Mouse (Mus musculus) spleen, postnatal 4 days (tissue): Measurements from ENCODE around the gene Syt12.
A peak's percentile ranks its signal among the peaks of the same experiment; 100 is the strongest.

ENCODE experiments used
- DNase-seq, 2 experiments: peaks; one replicate each; pipeline ENCODE4 v3.0.0; 2022; ENCODE audit warnings: low spot score in 2 of 2

Syt12 gene

DNA sequence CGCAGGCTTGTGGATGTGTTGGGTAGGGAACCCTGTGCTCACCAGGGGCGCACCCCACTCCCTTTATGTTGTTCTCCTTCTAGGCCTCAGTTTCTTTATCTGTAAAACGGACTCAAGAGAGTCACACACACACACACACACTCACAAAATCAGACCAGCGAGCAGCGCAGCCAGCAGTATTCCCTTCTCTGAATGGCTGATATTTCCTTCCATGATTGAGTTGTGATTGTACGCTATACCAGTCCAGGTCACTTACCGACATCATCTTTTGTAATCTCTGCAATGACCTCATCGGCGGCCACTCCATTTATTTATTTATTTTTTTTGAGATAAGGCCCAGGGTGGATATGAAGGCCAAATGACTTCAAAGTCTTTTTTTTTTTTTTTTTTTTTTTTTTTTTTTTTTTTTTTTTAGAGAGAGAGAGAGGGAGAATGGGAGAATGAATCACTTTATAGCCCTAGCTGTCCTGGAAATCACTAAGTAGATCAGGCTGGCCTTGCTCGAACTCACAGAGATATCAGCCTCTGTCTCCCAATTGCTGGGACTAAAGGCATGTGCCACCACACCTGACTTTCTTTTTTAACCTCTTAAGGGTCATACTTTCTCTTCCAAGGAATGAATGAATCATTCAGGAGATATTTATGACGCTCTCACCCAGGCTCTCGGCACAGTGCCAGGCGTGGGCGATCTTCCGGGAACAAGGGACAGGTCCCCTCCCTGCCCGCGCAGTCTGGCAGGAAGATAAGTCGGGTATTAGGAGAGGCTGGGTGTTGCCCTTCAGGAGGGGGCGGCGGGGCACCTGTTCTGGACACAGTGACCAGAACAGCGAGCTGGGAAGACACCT is at the start of gene Syt12:
Syt12 (minus strand) TSS at position 103 of the 845 bp plus-strand sequence.
- DNase-seq, result no peak

DNA sequence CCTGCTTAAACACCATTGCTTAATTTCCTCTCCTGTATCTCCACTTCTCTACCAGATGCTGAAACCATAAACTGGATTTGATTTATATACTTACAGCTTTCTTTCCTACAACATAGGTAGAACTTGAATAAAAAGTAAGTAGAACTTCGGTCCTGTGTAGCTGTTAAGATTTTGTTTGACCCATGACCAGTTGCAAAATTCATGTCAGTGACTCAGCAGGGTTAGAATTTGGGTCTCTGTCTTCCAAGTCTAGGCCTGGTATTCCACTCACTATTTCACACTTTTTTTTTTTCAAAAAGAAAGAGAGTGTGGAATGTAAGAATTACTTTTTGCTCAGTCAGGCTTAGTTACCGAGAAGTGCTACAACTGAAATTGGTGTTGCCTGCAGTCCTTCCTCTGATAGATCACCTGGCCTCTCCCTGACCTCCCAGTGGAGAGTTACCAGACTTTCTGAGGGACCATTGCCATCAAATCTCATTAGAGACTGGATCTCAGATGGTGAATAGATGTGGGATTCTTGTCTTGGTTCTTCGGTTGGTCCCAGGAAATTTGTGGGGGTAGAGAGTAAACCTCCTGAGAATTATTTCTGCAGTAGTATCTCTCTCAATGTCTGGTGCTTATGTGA is 44.3 kb upstream of the Syt12 start:
- no peak for DNase-seq

DNA sequence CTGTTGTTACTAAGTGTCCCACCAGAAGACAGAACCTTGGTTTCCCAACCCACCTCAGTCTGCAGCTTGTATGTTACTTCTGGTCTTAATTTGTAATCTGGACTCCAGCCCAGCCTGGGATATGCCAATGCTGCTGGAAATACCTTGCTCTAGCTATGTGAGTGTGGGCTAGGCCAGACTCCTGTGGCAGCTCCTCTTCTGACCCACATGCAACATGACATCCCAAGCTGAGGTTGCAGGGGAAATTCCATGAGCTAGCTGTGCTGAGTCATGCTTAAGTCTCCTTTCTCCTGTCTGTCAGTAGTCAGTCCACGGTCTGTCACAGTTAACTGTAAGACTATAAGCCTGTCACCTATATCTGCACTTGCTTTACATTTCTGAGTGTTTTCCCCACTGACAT is 40.2 kb upstream of the Syt12 start:
- no peak for DNase-seq

DNA sequence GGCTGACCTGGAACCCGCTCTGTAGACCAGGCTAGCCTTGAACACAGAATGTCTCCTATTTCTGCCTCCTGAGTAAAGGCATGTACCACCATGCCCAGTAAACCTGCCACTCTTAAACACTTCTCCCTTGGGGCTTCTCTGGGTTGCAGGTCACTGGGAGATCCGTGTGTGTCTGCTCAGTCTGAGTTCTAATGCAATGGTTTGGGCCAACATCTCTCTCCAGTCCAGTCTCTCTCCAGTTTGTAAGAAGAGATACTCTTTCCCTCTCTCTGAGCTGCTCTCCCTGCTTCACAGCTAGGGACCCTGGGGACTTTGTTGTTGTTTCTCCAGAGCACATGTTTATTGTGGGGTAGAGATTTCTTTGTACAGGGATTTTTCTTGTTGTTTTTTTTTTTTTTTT is 39.0 kb upstream of the Syt12 start:
- no peak for DNase-seq

DNA sequence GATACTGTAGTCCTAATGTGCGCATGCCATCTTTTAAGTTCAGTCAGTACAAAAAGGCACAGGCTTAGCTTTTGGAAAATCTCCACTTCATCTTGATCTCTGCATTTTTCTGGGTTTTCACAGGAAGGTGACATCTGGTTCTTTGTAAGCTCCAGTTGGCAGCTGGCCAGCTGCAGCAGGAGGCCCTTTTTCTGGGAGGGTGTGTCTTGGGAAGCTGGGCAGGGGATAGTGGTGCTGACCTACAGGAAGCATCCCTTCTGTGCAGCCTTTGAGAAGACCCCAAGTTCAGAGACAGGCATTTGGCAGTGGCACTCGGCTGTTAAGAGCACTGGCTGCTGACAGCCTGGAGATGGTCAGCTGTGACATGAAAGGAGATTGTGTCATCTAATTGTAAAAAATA is 38.5 kb upstream of the Syt12 start:
- DNase-seq, result no peak

DNA sequence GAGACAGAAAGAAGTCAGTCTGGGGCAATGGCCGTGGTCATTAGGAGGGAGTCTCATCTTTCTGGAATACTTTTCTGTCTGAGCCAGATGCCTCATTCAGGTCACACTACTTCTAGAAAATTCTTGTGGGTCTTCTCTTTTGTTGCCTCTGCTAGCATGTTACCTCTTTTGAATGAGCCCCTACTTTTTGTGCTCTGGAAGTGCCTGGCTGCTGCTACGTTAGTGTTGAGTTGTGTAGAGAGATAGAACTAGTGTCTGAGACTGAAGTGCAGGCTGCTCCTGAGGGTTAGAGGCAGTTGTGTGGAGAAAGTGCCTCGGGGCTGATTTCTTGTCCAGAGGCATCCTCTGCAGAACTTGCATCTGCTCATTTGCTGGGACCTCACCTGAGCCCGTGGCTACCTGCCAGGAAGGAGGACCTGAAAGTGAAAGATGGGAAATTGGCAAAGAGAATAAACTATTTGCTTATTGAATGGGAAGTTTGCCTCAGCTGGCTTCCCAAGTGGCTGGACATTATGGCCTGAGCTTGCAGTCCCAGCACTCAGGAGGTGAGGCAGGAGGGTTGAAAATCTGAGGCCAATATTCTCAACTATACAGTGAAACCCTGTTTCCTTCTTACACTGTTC is 36.1 kb upstream of the Syt12 start:
- DNase-seq, result no peak

DNA sequence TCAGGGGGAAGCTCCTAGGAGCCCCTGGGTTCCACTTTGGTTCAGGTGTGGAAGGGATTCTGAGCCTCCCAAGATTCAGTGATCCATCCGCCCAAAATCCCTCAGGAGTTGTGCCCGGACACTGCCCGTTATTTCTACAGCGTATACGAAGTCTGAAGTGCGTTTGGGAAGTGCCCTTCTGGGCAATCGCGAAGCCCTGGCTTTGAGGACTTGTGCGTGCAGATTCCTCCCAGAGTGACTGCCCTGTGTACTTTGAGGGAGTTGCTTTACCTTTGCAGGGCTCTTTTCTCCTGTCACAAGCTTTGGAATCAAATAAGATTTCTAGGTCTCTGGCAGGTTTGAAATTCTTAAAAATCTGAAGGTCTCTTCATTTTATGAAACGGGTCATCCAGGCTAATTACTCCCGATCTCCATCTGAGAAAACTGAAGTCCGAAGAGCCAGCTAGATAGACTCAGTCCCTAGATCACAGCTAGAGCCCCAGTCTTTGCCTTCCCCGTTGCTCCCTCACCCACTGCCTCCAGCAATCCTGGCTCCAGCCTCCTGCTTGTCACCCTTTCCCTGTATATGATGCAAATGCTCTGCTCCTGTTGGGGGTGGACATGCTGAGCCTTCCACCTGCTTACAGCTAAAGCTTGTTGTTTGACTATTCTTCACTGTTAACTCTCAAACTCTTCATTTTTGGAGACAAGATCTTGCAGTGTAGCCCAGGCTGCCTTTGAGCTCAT is 34.0 kb upstream of the Syt12 start:
- DNase-seq, result no peak

DNA sequence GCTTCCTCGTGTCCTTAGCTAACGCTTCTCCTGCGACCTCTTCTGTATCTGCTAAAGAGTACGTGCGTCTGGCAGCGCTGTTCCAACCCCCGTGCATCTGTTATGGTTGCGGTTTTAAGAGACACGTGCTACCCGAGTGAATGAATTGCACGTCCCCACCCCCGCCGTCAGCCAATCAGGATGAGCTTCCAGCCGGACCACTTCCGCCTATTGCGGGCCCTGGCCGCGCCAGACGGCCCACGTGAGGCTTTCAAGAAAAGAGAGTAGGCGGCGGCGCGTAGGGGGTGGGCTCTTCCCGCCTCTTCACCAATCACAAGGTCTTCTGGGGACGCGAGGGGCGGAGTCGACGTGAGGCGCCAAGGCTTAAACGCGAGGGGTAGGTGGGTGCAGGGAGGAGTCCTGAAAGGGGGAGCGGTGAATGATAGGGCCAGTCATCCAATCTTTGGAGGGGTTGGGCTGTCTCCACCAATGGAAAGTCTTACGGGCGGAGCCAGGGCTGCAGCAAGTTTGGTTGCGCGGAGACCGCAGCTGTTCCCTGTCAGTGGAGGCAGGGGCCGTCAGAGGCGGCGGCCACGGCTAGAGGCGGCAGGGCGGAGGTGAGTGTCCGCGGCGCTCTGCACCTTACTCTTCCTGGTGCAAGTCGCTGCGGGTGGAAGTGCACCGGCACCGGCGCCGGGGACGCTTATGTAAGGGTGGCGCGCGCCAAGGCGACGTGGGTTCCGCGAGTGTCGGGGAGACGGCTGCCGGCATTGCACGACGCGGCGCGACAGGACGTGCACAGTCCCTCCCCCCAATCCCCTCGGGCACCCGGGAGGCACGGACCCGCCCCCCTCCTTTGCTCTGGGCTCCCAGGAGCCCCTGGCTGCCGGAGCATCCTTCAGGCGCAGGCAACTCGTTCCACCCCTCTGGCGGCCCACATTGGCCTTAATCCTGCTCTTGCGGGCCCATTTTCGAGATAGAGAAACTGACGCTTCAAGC is 33.0 kb upstream of the Syt12 start, which contains the start of gene Pcx:
Pcx (plus strand) TSS at position 487 of the 978 bp plus-strand sequence.
- DNase-seq, result peak; percentile 97 to 98

DNA sequence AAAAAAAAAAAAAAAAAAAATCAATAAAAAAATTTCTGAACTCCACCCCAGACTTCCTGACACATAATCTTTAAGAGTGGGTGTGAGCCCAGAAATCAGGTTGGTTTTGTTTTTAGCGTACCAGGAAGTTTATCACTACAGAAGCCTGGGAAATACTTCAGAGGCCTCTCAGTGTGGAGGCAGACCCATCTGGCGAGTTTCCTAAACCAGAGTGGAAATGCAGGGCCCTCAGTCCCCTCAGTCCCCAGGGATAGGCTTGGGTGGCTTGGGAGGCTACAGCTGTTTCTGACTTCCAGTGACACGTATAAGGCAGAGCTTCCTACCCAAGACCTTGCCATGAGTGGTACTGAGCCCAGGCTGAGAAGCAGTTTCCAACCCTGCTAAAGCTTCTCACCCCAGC is 30.5 kb upstream of the Syt12 start:
- DNase-seq, result no peak

DNA sequence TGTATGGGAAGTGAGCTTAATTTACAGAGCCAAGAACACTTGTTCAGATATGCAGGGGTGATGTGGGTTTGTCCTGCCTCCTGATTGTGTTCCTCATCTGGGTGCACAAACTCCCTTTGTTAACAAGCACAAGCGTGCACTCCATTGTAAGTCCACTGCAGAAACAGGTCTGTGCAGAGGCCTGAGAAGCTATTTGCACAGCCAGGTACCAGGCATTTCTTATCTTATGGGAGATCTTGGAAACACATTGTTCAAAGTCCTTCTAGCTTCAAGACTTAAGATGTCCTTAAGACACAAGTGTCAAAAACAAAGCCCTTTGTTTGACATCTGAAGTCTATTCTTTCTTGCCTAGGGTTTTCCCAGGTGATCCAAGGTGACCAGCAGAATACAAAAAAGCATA is 27.6 kb upstream of the Syt12 start:
- DNase-seq, result no peak

DNA sequence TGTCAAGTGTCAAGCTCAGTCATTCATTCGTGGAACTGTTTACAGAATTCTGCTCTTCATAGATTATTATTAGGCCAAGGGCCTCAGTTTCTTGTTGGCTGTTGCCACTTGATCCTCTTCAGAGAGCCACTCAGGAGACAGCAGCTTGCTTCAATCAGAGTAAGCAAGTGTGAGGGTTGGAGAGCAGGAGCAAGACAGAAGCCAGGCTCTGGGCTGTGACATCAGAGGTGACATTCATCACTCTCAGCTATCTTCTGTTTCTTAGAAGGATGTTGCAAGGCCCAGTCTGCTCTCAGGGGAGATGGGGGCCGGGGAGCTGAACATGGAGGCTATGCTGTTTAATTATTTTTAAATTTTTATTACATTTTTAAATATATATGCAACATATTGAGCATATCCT is 25.5 kb upstream of the Syt12 start:
- no peak for DNase-seq

DNA sequence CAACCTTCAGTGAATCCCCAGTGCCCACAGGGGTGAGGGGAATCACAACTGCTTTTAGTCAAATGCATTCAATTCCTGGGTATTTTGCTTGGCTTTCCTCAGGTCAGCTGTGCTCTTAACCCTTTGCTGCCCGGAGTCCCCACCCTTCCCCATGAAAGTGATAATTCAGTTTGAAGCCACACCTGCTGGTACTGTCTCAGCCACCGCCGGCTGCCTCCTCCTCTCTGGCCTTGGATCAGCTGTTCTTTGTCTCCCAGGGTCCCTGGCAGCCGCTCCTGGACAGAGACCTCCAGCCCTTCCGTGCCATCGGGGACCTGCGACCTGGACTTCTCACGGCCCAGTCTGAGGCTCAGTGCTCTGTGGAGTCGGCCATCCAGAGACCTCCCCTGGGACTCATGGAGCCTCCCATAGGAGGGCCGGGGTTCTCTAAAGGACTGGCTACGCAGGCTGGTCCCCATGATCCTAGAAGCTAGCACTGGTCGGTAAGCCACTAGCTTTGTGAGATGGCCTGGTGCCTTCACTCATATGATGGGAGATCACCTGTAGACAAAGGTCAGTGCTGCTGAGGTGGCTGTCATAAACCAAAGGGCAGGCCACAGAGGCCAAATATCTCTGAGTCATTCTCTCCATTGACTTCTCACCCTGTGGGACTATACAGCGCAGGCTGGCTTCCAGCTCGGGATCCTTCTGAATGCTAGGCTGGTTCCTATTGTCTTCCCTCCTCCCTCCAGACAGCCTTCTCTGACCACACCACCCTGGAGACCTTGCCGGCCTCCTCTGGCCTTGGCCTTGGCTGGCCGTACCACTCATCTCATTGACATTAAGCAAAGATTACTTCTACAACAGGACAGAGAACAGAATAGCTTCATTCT is 21.1 kb upstream of the Syt12 start, which contains the start of gene 2010003K11Rik:
2010003K11Rik (minus strand) TSS at position 522 of the 872 bp plus-strand sequence.
- DNase-seq, result no peak

DNA sequence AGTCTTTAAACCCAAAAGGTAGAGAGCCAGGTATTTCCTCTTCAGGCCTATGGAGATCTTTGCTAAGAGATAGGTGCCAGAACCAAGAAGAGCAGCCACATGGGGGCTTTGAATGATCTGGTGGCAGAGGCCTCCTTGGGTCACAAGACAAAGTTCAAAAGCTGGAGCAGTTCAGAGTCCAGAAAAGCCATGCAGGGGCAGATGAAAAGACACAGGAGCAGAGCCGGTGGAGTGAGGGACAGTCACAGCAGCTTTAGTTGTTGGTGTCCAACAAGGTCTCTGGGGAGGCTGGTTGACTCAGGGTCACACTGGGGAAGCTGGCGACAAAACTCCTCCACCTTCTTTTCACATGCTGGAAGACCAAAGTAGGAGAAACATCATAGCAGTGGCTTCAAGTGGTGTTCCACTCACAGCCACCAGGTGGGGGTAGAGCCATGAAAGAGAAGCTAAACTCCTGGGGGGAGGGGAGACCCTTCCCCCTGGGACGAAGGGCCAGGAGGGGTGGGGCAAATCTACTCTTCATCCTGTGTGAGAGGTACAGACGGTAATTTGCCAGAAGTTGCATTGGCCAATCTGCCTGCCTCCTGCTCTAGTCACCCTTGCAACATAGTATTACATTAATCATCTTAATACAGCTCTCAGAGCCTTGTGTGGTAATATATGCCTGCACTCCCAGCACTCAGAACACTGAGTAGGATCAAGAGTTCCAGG is 20.2 kb upstream of the Syt12 start:
- DNase-seq, result peak; percentile 52 to 82

DNA sequence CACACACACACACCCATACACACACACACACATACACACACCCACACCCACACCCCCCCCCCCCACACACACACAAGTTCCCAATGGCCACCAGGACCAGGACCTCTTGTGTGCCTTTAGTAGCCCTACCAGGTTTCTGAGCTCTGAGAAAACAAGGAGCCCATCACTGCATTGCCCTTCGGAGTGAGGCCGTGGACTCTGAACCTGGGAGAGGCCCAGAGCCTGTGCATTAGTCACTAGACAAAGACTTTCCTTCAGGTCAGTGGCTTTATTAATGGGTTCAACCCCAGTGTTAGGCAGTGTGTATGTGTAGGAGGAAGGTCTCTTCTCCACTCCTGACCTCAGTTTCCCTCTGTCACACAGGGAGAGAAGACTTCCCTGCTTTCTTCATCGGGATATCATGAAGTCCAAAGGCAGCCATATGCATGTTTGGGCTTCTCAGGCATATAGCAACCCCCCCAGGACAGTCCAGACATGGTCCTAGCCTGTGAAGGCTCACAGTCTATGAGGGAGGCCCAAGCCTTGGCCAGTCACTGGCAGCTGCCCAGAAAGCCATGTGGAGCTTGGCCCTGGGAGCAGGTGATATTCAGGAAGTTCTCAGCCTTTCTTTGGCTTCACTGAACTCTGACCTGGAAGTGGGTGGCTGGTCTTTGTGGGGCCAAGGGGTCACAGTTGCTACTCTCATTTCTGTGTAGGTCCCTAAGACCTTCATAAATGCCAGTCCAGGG is 19.5 kb upstream of the Syt12 start:
- DNase-seq, result no peak

DNA sequence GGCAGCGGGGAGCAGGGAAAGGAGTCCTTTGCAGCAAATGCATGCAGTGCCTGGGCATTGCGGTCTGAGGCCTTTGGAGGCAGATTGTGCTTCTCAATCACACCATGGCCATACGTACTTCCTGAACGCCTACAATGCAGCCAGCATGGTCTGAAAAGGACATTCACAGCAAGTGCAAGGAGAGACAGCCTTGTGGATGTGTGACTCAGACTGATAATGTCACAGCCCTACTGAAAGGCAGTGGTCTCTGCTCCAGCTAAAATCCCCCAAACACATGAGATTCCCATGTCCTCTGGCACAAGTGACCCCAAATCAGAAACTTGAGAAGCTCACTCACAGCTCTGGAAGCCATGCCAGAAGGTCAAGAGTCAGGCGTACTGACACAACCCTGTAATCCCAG is 18.6 kb upstream of the Syt12 start:
- no peak for DNase-seq

DNA sequence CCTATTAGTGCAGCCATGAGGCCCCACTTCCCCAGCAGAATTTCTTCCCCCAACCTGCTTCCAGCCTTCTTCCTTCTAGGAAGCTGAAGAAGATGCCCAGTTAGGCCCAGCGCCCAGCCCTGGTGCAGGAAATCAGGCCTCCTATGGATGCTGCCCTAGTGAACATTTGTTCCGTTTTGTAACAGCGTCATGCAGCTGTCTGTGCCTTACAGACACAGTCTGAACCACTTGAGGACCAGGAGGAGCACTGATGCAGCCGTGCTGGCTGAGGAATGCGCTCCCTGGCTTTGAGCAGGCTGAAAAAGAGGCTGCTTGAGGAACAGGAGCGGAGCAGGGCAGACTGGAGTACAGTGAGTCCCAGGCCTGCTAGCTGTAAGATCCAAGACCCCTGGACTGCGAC is 17.5 kb upstream of the Syt12 start:
- no peak for DNase-seq

DNA sequence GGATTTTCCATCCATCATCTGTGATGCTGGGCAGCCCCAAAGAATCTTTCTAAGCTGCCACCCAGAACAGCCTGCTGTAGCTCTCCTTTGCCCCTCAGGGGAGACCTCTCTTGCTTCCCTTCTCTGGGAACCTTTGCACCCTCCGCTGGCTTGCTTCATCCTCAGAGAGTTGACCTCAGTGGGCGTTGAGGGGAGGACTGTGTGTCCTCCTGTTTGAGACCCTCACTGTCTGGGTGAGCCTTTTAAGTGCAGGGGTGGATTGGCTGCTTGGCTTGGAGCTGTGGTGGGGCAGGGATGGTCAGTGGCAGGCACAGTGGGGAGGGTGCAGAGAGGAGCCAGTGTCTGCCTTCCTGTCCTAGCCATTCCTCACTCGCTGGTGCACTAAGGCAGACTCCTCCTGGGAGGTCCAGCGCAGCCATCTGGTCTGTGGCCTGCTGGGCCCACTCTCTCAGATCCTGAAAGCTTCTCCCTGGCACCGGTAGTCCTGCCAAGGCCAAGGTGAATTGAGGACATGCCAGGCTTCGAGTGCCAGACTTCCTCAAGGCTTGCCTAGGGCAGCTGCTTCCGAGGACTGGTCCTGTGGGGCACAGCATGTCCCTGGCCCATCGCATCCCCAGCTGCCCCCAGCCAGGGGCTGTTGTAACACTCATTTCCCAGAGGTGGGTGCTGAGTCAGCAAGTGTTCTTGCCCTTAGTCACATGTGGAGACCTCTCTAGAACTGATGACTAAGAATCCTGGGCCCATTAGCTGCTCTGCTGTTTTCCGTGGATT is 15.5 kb upstream of the Syt12 start:
- DNase-seq, result no peak
